Mouse (Mus musculus): ENCODE measurements at regions not wholly inside any gene's neighbourhood (a gene's known extent, or its start where the extent isn't known, plus 50 kb on each side); places are given as distances from the start of the nearest gene placed in this dataset.

DNA sequence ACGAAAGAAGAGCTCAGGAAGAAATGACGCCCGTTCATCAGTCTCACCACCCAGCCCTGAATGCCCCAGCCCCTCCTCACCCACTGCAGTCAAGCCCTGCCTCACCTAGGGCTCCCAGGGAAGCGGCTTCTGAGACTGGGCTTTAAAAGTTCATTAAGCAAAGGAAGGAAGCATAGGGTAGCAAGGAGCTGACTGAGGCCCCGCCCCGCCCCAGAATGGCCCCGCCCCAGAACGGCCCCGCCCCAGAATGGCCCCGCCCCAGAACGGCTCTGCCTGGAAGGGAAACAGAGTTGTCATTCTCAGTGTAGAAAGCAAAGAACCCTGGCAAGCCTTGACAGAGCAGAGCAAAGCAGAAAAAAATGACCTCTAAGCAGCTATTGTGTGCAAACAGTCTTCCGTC is 440.9 kb downstream of the Zfp704 start:
- TF ChIP-seq CTCF (IDR thresholded peaks at IDR 0.05; ENCODE audit: low read depth, low read length): no peak
- TF ChIP-seq POLR2A (IDR thresholded peaks at IDR 0.05; ENCODE audit: insufficient read depth, low read length): no peak
- TF ChIP-seq EP300 (IDR thresholded peaks at IDR 0.05; ENCODE audit: insufficient read depth, low read depth, low read length): no peak

Data from ES-Bruce4 (cell line).